Mouse (Mus musculus) lung, postnatal 25 days (tissue): ENCODE measurements around the gene Snd1.

Experiments used
- DNase-seq: peaks from one replicate; pipeline ENCODE4 v3.0.0; 2022; ENCODE audit warnings: low spot score

Gene Snd1

GRCm38 (mm10) chr6:28474839-28475238 is at the start of gene Snd1:
TSS of gene Snd1 (plus strand) at chr6:28475139.
- no peak for DNase-seq

DNA sequence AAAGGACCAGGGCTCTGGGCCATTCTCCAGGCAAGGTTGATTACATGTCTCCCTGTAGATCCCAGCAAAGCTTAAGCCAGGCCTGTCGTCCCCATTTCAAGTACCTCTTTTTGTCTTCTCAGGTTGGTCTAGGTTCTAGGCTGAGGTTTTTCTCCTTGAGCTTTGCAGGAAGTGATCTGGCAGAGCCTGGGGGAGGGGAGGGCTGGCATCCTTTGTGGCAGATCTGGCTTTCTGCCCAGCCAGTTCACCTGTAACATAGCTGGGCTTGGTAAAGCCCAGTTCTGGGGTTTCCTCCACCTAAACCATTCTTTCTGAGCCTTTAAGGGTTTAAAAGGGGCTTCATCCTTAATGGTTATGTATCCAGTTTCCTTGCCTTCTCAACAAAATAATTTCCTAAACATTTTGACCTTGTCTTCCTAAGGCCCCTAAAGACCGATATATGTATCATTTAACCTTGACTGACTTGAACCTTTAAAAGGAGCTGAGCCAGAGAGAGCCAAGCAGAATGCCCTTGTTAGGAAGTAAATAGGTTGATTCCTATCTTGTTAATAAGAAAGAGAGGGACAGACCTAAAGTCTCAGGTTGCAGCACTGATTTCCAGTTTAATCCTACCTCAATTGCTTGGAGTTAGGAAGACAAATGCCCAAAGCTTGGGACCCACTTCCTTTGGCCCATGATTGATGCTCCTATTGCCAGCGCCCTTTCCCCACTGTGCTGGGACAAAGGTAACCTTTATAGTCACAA is 47.7 kb upstream of the Snd1 start, which contains the start of gene Fscn3:
Fscn3 (plus strand) TSS at position 694 of the 744 bp plus-strand sequence.
- no peak for DNase-seq

DNA sequence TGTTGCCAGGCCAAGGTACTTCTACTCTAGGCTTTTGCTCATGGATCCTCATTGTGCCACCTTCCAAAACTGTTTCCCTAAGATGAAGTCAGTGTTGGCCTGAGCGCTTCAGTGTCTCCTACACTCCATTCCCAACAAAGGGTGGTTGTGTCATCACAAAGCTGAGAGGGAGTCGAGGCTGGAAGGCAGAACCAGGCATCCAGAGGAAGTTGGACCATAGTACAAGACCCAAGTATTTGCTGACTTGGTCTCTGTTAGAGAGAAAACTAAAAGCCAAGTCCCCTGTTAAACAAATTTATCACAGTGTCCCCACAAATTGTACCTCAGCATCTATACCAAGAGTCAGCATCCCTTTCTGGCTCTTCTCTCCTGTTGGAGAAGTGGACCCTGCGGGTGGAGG is 46.6 kb upstream of the Snd1 start, which contains the start of gene Gcc1:
Gcc1 (minus strand) TSS at position 101 of the 400 bp plus-strand sequence.
- DNase-seq: no peak

- no peak for DNase-seq
Measured at GRCm38 (mm10) chr6:28429870-28430269, 45.1 kb upstream of the Snd1 start.

DNA sequence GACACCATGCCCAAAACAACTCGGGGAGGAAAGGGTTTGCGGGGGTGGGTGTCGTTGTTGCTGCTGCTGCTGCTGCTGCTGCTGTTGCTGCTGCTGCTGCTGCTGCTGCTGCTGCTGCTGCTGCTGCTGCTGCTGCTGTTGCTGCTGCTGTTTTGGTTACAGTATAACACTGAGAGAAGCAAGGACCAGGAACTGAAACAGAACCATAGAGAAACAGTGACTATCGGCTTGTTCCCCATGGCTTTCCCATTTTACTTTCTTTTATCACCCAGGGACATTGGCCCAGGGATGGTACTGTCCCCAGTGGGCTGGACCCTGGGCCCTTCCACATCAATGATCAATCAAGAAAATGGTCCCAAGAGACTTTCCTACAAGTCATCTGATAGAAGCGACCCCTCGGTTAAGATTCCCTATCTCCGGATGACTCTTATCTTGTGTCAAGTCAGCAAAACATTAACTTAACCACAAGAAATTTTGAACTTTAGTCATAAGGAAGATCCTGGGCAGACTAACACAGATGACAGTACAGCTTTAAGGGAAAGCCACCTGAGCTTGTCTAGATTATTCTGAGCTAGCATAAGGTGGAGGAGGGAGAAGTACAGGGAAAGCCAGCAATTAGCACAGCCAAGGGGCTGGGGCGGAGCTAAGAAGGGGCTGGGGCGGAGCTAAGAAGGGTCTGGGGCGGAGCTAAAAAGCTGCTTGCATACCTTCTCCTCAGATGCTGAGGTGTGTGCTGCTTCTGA is 44.0 kb upstream of the Snd1 start:
- DNase-seq: no peak

- no peak for DNase-seq
Measured at GRCm38 (mm10) chr6:28431538-28431855, 43.4 kb upstream of the Snd1 start.

- DNase-seq: no peak
Measured at GRCm38 (mm10) chr6:28447937-28448336, 27.0 kb upstream of the Snd1 start.

DNA sequence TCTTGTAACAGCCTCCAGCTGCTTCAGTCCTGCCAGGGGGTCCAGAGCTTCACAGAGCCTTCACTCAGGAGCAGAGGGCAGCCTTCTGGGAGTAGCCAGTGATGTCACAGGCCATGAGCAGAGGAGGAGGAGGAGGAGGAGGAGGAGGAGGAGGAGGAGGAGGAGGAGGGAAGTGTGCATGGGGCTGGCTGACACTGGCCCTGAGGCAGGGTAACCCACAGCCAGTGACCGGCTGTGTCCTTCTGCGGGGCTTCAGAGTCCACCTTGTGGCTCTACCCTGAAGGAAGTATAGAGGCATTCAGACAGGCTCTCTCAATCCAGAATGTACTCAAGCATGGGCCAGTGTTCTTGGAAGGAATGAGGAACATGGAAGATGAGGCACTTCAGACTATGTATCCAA is 25.7 kb upstream of the Snd1 start, which contains the start of gene Pax4:
Pax4 (minus strand) TSS at position 101 of the 400 bp plus-strand sequence.
- no peak for DNase-seq

DNA sequence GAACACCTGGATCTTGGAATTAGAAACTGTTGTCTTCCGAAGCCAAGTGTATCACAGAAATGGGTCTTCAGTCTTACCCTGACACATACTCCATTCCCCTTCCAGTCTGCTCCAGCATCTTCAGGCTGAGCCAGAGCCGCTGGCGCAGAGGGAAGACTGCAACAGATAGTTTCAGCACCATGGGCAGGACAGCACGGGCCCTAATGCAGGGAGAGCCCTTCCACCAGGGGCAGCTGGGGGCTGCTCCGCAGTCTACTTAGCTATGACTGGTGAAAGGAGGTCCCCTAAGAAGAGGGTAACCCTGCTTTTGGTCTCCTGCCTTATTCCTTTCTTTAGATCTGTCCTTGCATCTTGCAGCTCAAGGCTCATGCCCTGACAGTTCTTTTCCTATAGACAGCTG is 24.5 kb upstream of the Snd1 start:
- DNase-seq: no peak

DNA sequence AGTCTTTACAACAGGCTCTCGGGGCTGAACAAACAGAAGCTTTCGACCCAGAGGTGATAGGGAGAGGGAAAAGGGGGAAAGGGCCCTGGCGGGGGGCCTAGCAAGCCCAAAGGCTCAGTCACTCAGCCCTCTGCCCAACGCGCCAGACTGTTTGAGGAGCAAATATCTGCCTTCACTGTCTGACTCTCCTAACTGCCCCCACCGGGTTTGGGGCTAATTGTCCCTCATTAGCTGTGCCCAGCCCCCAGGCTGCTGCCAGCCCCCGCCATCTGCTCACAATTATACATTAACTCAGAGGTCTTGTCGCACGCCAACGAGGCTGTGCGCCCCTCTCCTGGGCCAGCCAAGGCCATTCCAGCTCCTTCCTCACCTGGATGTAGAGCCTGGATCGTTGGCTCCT is 24.0 kb upstream of the Snd1 start:
- DNase-seq: no peak

DNA sequence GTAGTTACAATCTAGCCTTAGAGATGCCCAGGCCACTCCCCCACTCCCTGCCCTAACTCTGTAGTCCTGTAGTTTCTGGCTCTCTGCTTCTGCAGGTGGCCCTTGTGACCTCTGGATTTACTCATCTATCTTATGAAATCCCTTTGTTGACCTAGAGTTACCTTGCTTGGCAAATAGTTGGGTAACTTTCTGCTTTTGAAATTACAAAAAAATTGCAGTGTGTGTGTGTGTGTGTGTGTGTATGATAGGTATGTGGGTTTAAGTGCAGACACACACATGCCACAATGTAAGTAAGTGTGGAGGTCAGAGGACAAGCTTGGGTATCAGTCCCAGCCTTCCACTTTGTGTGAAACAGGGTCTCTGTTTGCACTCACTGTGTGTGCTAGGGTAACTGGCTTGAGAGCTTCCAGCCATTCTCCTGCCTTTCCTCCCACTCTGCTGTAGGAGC is 15.7 kb upstream of the Snd1 start:
- DNase-seq: no peak

GRCm38 (mm10) chr6:28460534-28460933 is 14.4 kb upstream of the Snd1 start:
- peak; percentile 71 for DNase-seq

DNA sequence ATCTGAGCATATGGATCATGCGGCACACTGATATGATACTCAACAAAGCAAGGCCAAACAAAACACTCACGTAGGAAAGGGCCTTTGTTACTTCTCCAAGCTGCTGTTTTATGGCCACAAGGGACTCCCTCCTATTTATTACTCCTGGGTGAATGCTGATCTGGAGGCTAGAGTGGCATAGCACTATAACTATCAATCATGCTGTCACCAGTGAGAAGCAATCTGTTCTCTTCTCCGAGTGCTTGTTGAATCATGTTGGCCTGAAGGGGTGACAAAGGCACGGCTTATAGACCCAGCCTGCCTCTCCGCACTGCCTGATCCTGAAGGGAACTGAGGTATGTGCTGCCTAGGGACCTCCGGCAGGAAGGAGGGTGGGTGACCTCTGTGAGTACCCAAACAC is 10.3 kb upstream of the Snd1 start:
- no peak for DNase-seq

GRCm38 (mm10) chr6:28470017-28470602 is 4.8 kb upstream of the Snd1 start:
- DNase-seq: no peak

GRCm38 (mm10) chr6:28470621-28471020 is 4.3 kb upstream of the Snd1 start:
- DNase-seq: no peak

DNA sequence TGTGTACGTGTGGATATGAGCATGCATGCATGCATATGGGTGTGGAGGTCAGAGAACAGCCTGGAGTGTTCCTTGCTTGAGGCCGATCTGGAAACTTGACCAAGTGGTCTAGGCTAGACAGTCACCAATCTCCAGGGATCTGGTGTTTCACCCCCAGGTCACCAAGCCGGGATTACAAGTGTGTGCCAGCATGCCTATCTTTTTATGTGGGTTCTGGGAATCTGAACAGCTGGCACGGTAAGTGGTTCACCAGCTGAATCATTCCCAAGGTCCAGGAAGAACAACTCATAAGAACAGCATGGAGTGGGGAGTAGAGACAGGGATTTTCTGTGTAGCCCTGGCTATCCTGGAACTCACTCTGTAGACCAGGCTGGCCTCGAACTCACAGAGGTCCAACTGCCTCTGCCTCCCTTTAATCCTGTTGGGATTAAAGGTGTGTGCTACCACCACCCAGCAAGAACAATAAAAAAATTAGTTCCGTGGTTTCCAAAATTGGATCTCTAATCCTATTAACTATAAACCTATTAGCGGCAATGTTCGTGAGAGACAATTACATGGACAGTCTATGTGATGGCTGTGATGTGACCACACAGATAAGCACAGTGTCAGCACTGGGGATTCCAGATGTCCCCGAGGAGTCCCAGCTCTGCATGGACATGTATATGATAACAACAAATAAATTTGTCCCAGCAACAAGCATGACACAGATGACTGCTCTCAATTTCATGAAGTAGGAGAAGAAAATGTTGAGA is 3.5 kb upstream of the Snd1 start:
- no peak for DNase-seq

DNA sequence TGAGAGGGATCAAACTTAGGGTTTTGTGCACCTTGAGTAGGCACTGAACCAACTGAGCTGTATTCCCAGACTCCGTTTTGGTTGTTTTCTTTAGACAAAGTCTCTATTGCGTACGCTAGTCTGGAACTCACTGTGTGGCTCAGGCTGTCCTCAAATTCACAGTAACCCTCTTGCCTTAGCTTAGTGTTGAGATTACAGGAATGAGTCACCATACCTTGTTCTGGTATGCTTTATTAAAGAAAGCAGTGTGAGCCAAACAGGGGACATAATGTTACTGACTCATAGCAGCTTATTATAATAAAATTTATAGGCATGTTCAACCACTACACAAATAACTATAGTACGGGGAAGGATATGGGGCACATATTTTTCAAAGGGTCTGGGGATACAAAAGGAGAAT is 728 bp upstream of the Snd1 start:
- no peak for DNase-seq

- DNase-seq: peak; percentile 100
Measured at GRCm38 (mm10) chr6:28479865-28480751, 5.2 kb downstream of the Snd1 start.

- DNase-seq: no peak
Measured at GRCm38 (mm10) chr6:28480752-28481492, 6.0 kb downstream of the Snd1 start.

GRCm38 (mm10) chr6:28482711-28483315 is 7.9 kb downstream of the Snd1 start:
- DNase-seq: no peak
